Mouse (Mus musculus) embryonic facial prominence, embryonic 15.5 days (tissue): ENCODE results near the gene Gipr. TPM values are rescaled to one million over a fixed set of nuclear protein-coding genes. Genes with fewer than 3 reads are reported as not detected.

ENCODE experiments used
- ATAC-seq: fragments of 200-750 bp; cut with Nextera tagmentation; 2 replicates; pipeline ENCODE4 v1.8.0; 2017; ENCODE audit warnings: low read depth, moderate TSS enrichment; ENCODE audit not compliant: insufficient number of reproducible peaks, low FRiP score, low TSS enrichment
- H3K27ac ChIP-seq: fragments of 300-500 bp; sonication (generic); replicated peaks from 2 replicates; pipeline ENCODE4 v1.5.1; 2015; ENCODE audit warnings: mild to moderate bottlenecking, inconsistent platforms
- H3K27me3 ChIP-seq: fragments of 300-500 bp; sonication (generic); 2 replicates; pipeline ENCODE4 v1.6.1; 2015; ENCODE audit warnings: inconsistent platforms
- H3K36me3 ChIP-seq: fragments of 300-500 bp; sonication (generic); 2 replicates; pipeline ENCODE4 v1.6.1; 2015; ENCODE audit warnings: mild to moderate bottlenecking, inconsistent platforms
- H3K4me1 ChIP-seq: fragments of 300-500 bp; sonication (generic); 2 replicates; pipeline ENCODE4 v1.6.1; 2015; ENCODE audit warnings: inconsistent platforms
- H3K4me2 ChIP-seq: fragments of 300-500 bp; sonication (generic); replicated peaks from 2 replicates; pipeline ENCODE4 v1.6.1; 2015; ENCODE audit warnings: mild to moderate bottlenecking, inconsistent platforms
- H3K4me3 ChIP-seq: fragments of 300-500 bp; sonication (generic); replicated peaks from 2 replicates; pipeline ENCODE4 v1.5.1; 2015; ENCODE audit warnings: mild to moderate bottlenecking, inconsistent platforms
- H3K9ac ChIP-seq: fragments of 300-500 bp; sonication (generic); 2 replicates; pipeline ENCODE4 v1.6.1; 2015; ENCODE audit warnings: inconsistent platforms
- H3K9me3 ChIP-seq: fragments of 300-500 bp; sonication (generic); replicated peaks from 2 replicates; pipeline ENCODE4 v1.6.1; 2016; ENCODE audit warnings: inconsistent platforms
- WGBS: fragments of 180-500 bp; shearing (Covaris S2); methylation state at CpG from one replicate; pipeline ENCODE4 v1.1.7; 2015; 5-methylcytosine and 5-hydroxymethylcytosine counted together
- microRNA counts: library from miRNA; unstranded; fragments of <30 nt; microRNA quantifications from one replicate; lab custom pipeline; 2016
- microRNA-seq: library from miRNA; unstranded; fragments of <30 nt; microRNA quantifications from one replicate; pipeline ENCODE4, GENCODE M21; 2016; ENCODE audit warnings: borderline number of aligned reads
- polyA plus RNA-seq: library from polyadenylated mRNA; unstranded; fragments of >200 nt; fragmentation: Nextera tagmentation; extraction: Ambion mirVana; gene quantifications from 2 replicates; pipeline ENCODE4 v1.2.1, GENCODE M21; 2015

The Gipr gene
- polyA plus RNA-seq, 1 experiment from 2014 or later: 0.68 TPM

- WGBS: 92% methylated on average over 4 of the region's 4 CpGs
- Histone ChIP-seq H3K36me3 (no peaks in the 10 kb centered on the region), H3K4me3 (no peak overlapping the region), H3K27ac (no peak overlapping the region), H3K9ac (no peak overlapping the region), H3K9me3 (no peaks in the 10 kb centered on the region), H3K27me3 (no peaks in the 10 kb centered on the region), H3K4me2 (no peak overlapping the region), H3K4me1 (peaks cover 24% of the 10 kb centered on the region)
- no peak for ATAC-seq
Observed at GRCm38 (mm10) chr7:19121686-19122085, 44.2 kb downstream of the Gipr start.

GRCm38 (mm10) chr7:19119631-19120429 is 46.1 kb downstream of the Gipr start, which contains the start of gene Fbxo46:
TSS of gene Fbxo46 (plus strand) at chr7:19119859.
- peak within 1 kb of the TSS; percentile 66; the same call in 1 of the 2 replicates for H3K27ac ChIP-seq

GRCm38 (mm10) chr7:19119083-19119482 is 46.8 kb downstream of the Gipr start:
- ATAC-seq: no peak
- Histone ChIP-seq H3K27ac (no peak overlapping the region), H3K4me1 (peaks cover 24% of the 10 kb centered on the region), H3K4me2 (no peak overlapping the region), H3K4me3 (no peak overlapping the region), H3K27me3 (no peaks in the 10 kb centered on the region), H3K36me3 (no peaks in the 10 kb centered on the region), H3K9ac (no peak overlapping the region), H3K9me3 (no peaks in the 10 kb centered on the region)
- 91% methylated on average over 8 of the region's 8 CpGs for WGBS

More at GRCm38 (mm10) chr7:19119631-19120429, 46.1 kb downstream of the Gipr start, which contains the start of gene Fbxo46:
- peak within 1 kb of the TSS; percentile 64 for H3K9ac ChIP-seq
- H3K4me1 ChIP-seq: peaks cover 24% of the 10 kb centered on the region
- WGBS: 2% methylated on average over 34 of the region's 34 CpGs
- no peaks in the 10 kb centered on the region for H3K27me3 ChIP-seq
- H3K4me3 ChIP-seq: peak within 1 kb of the TSS; percentile 79
- peak; percentile 95 for ATAC-seq
- no peaks in the 10 kb centered on the region for H3K9me3 ChIP-seq
- H3K4me2 ChIP-seq: peak within 1 kb of the TSS; percentile 77
- H3K36me3 ChIP-seq: no peaks in the 10 kb centered on the region

- Histone ChIP-seq H3K36me3 (no peaks in the 10 kb centered on the region), H3K9me3 (no peaks in the 10 kb centered on the region), H3K4me1 (peaks cover 24% of the 10 kb centered on the region), H3K4me3 (peak within 1 kb of the TSS; percentile 25), H3K27ac (no peak within 1 kb of the TSS), H3K4me2 (peak within 1 kb of the TSS; percentile 46), H3K27me3 (no peaks in the 10 kb centered on the region), H3K9ac (no peak within 1 kb of the TSS)
- 22% methylated on average over 60 of the region's 64 CpGs for WGBS
- ATAC-seq: no peak
Observed at GRCm38 (mm10) chr7:19118028-19118771, 47.7 kb downstream of the Gipr start, which contains the start of gene Gm4969. TSS of gene Gm4969 (minus strand) at chr7:19118368.

GRCm38 (mm10) chr7:19109565-19109964 is 56.4 kb downstream of the Gipr start:
- H3K36me3 ChIP-seq: no peaks in the 10 kb centered on the region
- H3K9me3 ChIP-seq: no peaks in the 10 kb centered on the region
- WGBS: 85% methylated on average over 1 of the region's 1 CpGs
- no peaks in the 10 kb centered on the region for H3K4me1 ChIP-seq
- no peak overlapping the region for H3K4me3 ChIP-seq
- no peak overlapping the region for H3K27ac ChIP-seq
- no peak for ATAC-seq
- no peak overlapping the region for H3K9ac ChIP-seq
- H3K4me2 ChIP-seq: no peak overlapping the region
- no peaks in the 10 kb centered on the region for H3K27me3 ChIP-seq

- Histone ChIP-seq H3K4me2 (no peak overlapping the region), H3K9ac (no peak overlapping the region), H3K36me3 (no peaks in the 10 kb centered on the region), H3K4me3 (no peak overlapping the region), H3K4me1 (no peaks in the 10 kb centered on the region), H3K27ac (no peak overlapping the region), H3K9me3 (no peaks in the 10 kb centered on the region), H3K27me3 (no peaks in the 10 kb centered on the region)
- 58% methylated on average over 3 of the region's 3 CpGs for WGBS
- ATAC-seq: no peak
Observed at GRCm38 (mm10) chr7:19107436-19107835, 58.5 kb downstream of the Gipr start.

MicroRNAs encoded within 50 kb of the gene (microRNA counts, 519-probe panel; counts per million panel counts)
- microRNA mmu-miR-330 (lab: Ali Mortazavi, UCI): 1,575 counts per million, percentile 15 among the panel's probes with 10 or more counts

Small RNA genes within 50 kb of the gene (microRNA-seq; reads per million reads assigned to microRNA genes)
- gene Mir330: 206 reads per million, percentile 63 among the genes with 10 or more reads in this experiment

Other genes starting within 250 kb of the Gipr start
- 0.56 and 0.60 TPM in 2 replicates for gene Nova2, start 240.2 kb downstream of the Gipr start, polyA plus RNA-seq
- gene Nanos2, start 178.7 kb downstream of the Gipr start, polyA plus RNA-seq: not detected in 2 replicates
- gene Mypop, start 174.9 kb downstream of the Gipr start, polyA plus RNA-seq: 5.9 and 6.3 TPM in 2 replicates
- gene Irf2bp1, start 162.1 kb downstream of the Gipr start, polyA plus RNA-seq: 31.1 and 32.2 TPM in 2 replicates
- 0.58 and 1.3 TPM in 2 replicates for gene Foxa3, start 142.6 kb downstream of the Gipr start, polyA plus RNA-seq
- 35.3 and 36.8 TPM in 2 replicates for gene Sympk, start 141.8 kb downstream of the Gipr start, polyA plus RNA-seq
- gene Rsph6a, start 111.4 kb downstream of the Gipr start, polyA plus RNA-seq: not detected in 2 replicates
- gene Dmwd, start 89.9 kb downstream of the Gipr start, polyA plus RNA-seq: 18.7 and 20.1 TPM in 2 replicates
- gene Dmpk, start 82.3 kb downstream of the Gipr start, polyA plus RNA-seq: 42.4 and 60.4 TPM in 2 replicates
- 12.7 and 14.7 TPM in 2 replicates for gene Six5, start 71.5 kb downstream of the Gipr start, polyA plus RNA-seq
- 1.9 and 2.3 TPM in 2 replicates for gene Gm4969, start 47.8 kb downstream of the Gipr start, polyA plus RNA-seq
- gene Fbxo46, start 46.3 kb downstream of the Gipr start, polyA plus RNA-seq: 14.7 and 16.3 TPM in 2 replicates
- gene Qpctl, start 16.8 kb downstream of the Gipr start, polyA plus RNA-seq: 13.9 and 15.1 TPM in 2 replicates
- gene Snrpd2, start 16.4 kb downstream of the Gipr start, polyA plus RNA-seq: 139 and 140 TPM in 2 replicates
- gene Eml2, start 10.3 kb upstream of the Gipr start, polyA plus RNA-seq: 10.4 and 12.8 TPM in 2 replicates
- gene Gpr4, start 46.4 kb upstream of the Gipr start, polyA plus RNA-seq: 1.7 and 1.9 TPM in 2 replicates
- gene Opa3, start 62.2 kb upstream of the Gipr start, polyA plus RNA-seq: 30.8 and 32.5 TPM in 2 replicates
- gene Vasp, start 105.7 kb upstream of the Gipr start, polyA plus RNA-seq: 85.2 TPM in 2 replicates
- 0.14 and 0.41 TPM in 2 replicates for gene Ppm1n, start 113.9 kb upstream of the Gipr start, polyA plus RNA-seq
- 39.2 and 41.9 TPM in 2 replicates for gene Rtn2, start 116.5 kb upstream of the Gipr start, polyA plus RNA-seq
- gene Fosb, start 143.9 kb upstream of the Gipr start, polyA plus RNA-seq: 0.21 and 0.69 TPM in 2 replicates
- gene Ercc1, start 178.7 kb upstream of the Gipr start, polyA plus RNA-seq: 83.0 and 85.5 TPM in 2 replicates
- 30.4 and 32.0 TPM in 2 replicates for gene Cd3eap, start 193.4 kb upstream of the Gipr start, polyA plus RNA-seq
- gene Ppp1r13l, start 193.6 kb upstream of the Gipr start, polyA plus RNA-seq: 17.2 and 22.7 TPM in 2 replicates
- 16.9 and 18.3 TPM in 2 replicates for gene Ercc2, start 215.9 kb upstream of the Gipr start, polyA plus RNA-seq
- gene Klc3, start 238.0 kb upstream of the Gipr start, polyA plus RNA-seq: 41.8 and 43.1 TPM in 2 replicates
- 118 and 167 TPM in 2 replicates for gene Ckm, start 238.6 kb upstream of the Gipr start, polyA plus RNA-seq